ENCODE assay signal across 14 mouse cellular contexts in the genomic region with DNA sequence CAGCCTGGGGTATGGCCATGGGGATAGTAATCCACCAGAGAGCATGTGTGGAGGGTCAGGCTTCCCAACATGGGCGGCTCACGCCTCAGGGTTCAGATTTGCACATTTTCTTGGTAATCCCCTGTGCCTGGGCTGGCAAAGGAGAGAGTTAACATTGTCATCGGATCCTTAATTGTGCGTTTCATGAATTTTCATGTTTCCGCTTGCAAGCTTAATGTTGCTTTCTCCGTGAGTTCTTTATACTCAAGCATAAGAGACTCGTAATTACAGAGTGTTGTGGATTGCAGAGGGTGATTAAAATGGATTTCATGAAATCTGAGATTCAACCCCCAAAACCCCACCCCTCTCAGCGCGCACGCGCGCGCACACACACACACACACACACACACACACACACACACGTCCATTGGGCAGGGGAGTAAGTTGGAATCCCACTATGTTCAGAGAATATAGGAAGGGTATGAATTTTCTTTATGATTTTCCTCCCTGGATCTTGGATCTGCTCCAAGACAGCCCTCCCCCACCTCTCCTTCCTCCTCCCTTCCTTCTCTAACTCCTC.
A peak's percentile ranks its signal among the peaks of the same experiment; 100 is the strongest.
DNase-seq lines count a peak whose midpoint lies in the region; ATAC-seq and TF ChIP-seq lines count a peak whose summit lies in the region.
"Had no signal": no experiment of that assay in that cellular context is flagged by ENCODE, and none has a peak within 500 bp of the region (broad histone marks: within the 10 kb centered on the region; RNA-seq: fewer than 3 reads in every experiment).

No protein-coding gene starts in this region.

- TF ChIP-seq CTCF in gastrocnemius, adult 2 months (IDR thresholded peaks at IDR 0.05), result no peak

- no peak for ATAC-seq in heart, embryonic 16.5 days (replicated peaks; ENCODE audit: extremely low read depth, insufficient read depth, low FRiP score)
- peak; percentile 20; the same call in 1 of the 2 replicates for ATAC-seq in lung, embryonic 16.5 days (ENCODE audit: low read depth)
- no peak for ATAC-seq in stomach, embryonic 16.5 days (ENCODE audit: insufficient read depth, low FRiP score)

- H3K36me3 ChIP-seq in heart, embryonic 16.5 days (ENCODE audit: control insufficient read depth, insufficient read depth), result no peaks in the 10 kb centered on the region
- H3K36me3 ChIP-seq in lung, embryonic 16.5 days (ENCODE audit: control insufficient read depth, insufficient read depth, low read length), result no peaks in the 10 kb centered on the region
- no peaks in the 10 kb centered on the region for H3K36me3 ChIP-seq in limb, embryonic 10.5 days
- H3K36me3 ChIP-seq in stomach, embryonic 16.5 days (ENCODE audit: control insufficient read depth, insufficient read depth, low read length), result no peaks in the 10 kb centered on the region
- H3K36me3 ChIP-seq: heart, embryonic 15.5 days had no signal

- no peak overlapping the region for H3K4me2 ChIP-seq in heart, embryonic 16.5 days (ENCODE audit: low read depth, low read length)
- H3K4me2 ChIP-seq in lung, embryonic 16.5 days (ENCODE audit: low read depth, low read length), result no peak overlapping the region
- no peak overlapping the region for H3K4me2 ChIP-seq in stomach, embryonic 16.5 days (ENCODE audit: low read depth, low read length)
- H3K4me2 ChIP-seq: heart, embryonic 15.5 days; liver, embryonic 11.5 days had no signal

- intact Hi-C loops in heart, postnatal 36 days (cut with DNase I), result no loop called here
- intact Hi-C loops in gastrocnemius, adult 2 months (cut with DNase I), result loop anchor here (10.0 kb wide), 1 partner anchor 263 kb away; no protein-coding TSS in a partner anchor

- H3K9me3 ChIP-seq in heart, embryonic 16.5 days (replicated peaks; ENCODE audit: control insufficient read depth, low read length), result no peaks in the 10 kb centered on the region
- H3K9me3 ChIP-seq in lung, embryonic 16.5 days (ENCODE audit: control insufficient read depth, low read length), result no peaks in the 10 kb centered on the region; the same call in 1 of the 2 replicates
- H3K9me3 ChIP-seq in limb, embryonic 10.5 days (replicated peaks), result no peaks in the 10 kb centered on the region
- H3K9me3 ChIP-seq in stomach, embryonic 16.5 days (replicated peaks; ENCODE audit: control insufficient read depth, low read length), result no peaks in the 10 kb centered on the region
- H3K9me3 ChIP-seq: heart, embryonic 15.5 days had no signal

- no peak for DNase-seq in heart, postnatal 36 days
- DNase-seq in lung, postnatal 10 days, result no peak
- DNase-seq in limb, embryonic 10.5 days (ENCODE audit: low spot score), result no peak
- no peak for DNase-seq in gastrocnemius, adult 2 months
- DNase-seq in embryo, embryonic 10.5 days (ENCODE audit: low spot score), result no peak
- DNase-seq: embryo, embryonic 11 days; layer of hippocampus, adult 9-11 months; spleen, adult 18-20 months; thymus, postnatal 14 days had no signal

- no peak overlapping the region for H3K9ac ChIP-seq in heart, embryonic 16.5 days (ENCODE audit: low read length)
- no peak overlapping the region for H3K9ac ChIP-seq in lung, embryonic 16.5 days (ENCODE audit: low read length)
- no peak overlapping the region for H3K9ac ChIP-seq in stomach, embryonic 16.5 days (ENCODE audit: low read length)
- H3K9ac ChIP-seq: heart, embryonic 15.5 days had no signal

- H3K27me3 ChIP-seq in heart, embryonic 16.5 days (ENCODE audit: control insufficient read depth, insufficient read depth, low read length), result no peaks in the 10 kb centered on the region
- H3K27me3 ChIP-seq in lung, embryonic 16.5 days (ENCODE audit: control insufficient read depth, insufficient read depth, low read depth, low read length), result no peaks in the 10 kb centered on the region
- H3K27me3 ChIP-seq in limb, embryonic 10.5 days (ENCODE audit: low read depth, poor library complexity, severe bottlenecking), result peaks cover 6% of the 10 kb centered on the region; the same call in 1 of the 2 replicates
- no peaks in the 10 kb centered on the region for H3K27me3 ChIP-seq in stomach, embryonic 16.5 days (ENCODE audit: control insufficient read depth, insufficient read depth, low read length)
- H3K27me3 ChIP-seq: heart, embryonic 15.5 days had no signal

- H3K4me1 ChIP-seq in heart, embryonic 16.5 days (ENCODE audit: control insufficient read depth, insufficient read depth, low read length), result no peaks in the 10 kb centered on the region
- peaks cover 5% of the 10 kb centered on the region; the same call in 1 of the 2 replicates for H3K4me1 ChIP-seq in lung, embryonic 16.5 days (replicated peaks; ENCODE audit: control insufficient read depth, insufficient read depth, low read length)
- peaks cover 34% of the 10 kb centered on the region for H3K4me1 ChIP-seq in limb, embryonic 10.5 days
- H3K4me1 ChIP-seq in stomach, embryonic 16.5 days (ENCODE audit: control insufficient read depth, insufficient read depth, low read length), result peaks cover 12% of the 10 kb centered on the region; the same call in 1 of the 2 replicates
- H3K4me1 ChIP-seq: heart, embryonic 15.5 days had no signal

- H3K4me3 ChIP-seq in heart, embryonic 16.5 days (ENCODE audit: low read length), result no peak overlapping the region
- no peak overlapping the region for H3K4me3 ChIP-seq in lung, embryonic 16.5 days (ENCODE audit: low read length)
- no peak overlapping the region for H3K4me3 ChIP-seq in limb, embryonic 10.5 days
- no peak overlapping the region for H3K4me3 ChIP-seq in stomach, embryonic 16.5 days (replicated peaks; ENCODE audit: low read length)
- H3K4me3 ChIP-seq in gastrocnemius, adult 2 months, result no peak overlapping the region
- H3K4me3 ChIP-seq: heart, embryonic 15.5 days had no signal

- H3K27ac ChIP-seq in heart, embryonic 16.5 days (ENCODE audit: low read length), result peak overlapping the region; percentile 2; the same call in 1 of the 2 replicates
- no peak overlapping the region for H3K27ac ChIP-seq in lung, embryonic 16.5 days (ENCODE audit: low read length)
- H3K27ac ChIP-seq in limb, embryonic 10.5 days, result peak overlapping the region; percentile 66; the same call in 1 of the 2 replicates
- H3K27ac ChIP-seq in stomach, embryonic 16.5 days (ENCODE audit: low read length), result peak overlapping the region; percentile 46; the same call in 1 of the 2 replicates
- H3K27ac ChIP-seq in gastrocnemius, adult 2 months, result no peak overlapping the region

- WGBS in heart, embryonic 16.5 days, result 89% methylated on average over 14 of the region's 14 CpGs
- 74% methylated on average over 14 of the region's 14 CpGs for WGBS in lung, embryonic 16.5 days
- WGBS in limb, embryonic 10.5 days, result 89% methylated on average over 14 of the region's 14 CpGs
- WGBS in stomach, embryonic 16.5 days, result 76% methylated on average over 14 of the region's 14 CpGs

Comparison
In these comparisons a context has a peak if more than half of its experiments do, and no peak if none do; other contexts are left out.
1. H3K27ac ChIP-seq: peak in heart, embryonic 16.5 days (single experiment), limb, embryonic 10.5 days (single experiment) and stomach, embryonic 16.5 days (single experiment); none in lung, embryonic 16.5 days (single experiment) and gastrocnemius, adult 2 months (single experiment).